Mouse (Mus musculus): ENCODE measurements around the gene Npepl1.

Gene Npepl1

DNA sequence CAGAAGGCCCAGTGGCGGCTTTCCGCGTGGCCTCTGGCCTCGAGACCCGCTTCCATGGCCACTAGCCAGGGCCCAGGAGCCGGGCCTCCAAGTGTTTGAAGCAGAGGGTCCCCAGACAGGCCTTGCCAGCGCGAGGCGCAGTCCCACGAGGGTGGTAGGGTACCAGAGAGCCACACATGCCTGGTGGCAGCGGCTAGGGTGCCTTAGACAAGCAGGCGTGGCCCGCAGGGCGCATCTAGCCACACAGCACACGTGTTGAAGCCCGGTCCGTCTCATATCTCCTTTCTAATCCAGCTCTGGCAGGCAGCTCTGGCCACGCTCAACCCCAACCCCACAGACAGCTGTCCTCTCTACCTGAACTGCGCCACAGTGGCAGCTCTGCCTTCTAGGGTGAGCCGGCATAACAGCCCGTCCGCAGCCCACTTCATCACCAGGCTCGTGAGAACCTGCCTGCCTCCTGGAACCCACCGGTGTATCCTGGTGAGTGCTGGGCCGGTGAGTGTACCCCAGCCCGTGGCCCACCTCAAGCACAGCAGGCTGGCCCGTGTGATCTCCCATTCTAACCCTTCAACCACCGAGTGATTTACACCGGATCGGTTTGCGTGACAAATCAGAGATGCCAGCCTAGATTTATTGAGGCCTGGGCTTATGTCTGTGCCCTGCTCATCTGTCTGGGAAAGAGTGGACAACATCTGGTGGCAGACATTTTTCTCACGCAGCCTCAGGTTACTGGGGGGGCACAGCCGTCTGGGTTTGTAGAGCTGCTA, 817 bp downstream of the Npepl1 start:
- no peak for ATAC-seq (ENCODE audit: low TSS enrichment)

DNA sequence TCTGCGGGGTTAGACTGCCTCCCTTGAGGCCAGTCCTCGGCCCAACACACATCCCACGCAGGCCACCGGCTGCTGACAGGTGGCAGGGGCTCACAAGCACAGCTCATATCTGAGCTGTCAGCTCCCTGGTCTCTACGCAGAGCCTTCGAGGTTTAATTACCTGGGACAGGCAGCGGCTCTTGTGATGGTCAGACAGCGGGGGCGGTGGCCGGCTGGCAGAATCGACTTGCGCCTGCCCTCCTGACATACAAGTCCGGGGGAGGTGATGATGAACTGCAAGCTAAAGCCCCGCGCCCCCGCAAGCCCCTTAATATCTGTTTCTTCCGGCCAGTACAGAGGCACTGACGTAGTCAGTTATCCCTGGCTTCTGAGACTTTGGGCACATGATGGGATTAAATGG, 2.8 kb downstream of the Npepl1 start:
- no peak for ATAC-seq (ENCODE audit: low TSS enrichment)

GRCm38 (mm10) chr2:174114148-174114864, 4.2 kb downstream of the Npepl1 start:
- no peak for ATAC-seq (ENCODE audit: low TSS enrichment)

DNA sequence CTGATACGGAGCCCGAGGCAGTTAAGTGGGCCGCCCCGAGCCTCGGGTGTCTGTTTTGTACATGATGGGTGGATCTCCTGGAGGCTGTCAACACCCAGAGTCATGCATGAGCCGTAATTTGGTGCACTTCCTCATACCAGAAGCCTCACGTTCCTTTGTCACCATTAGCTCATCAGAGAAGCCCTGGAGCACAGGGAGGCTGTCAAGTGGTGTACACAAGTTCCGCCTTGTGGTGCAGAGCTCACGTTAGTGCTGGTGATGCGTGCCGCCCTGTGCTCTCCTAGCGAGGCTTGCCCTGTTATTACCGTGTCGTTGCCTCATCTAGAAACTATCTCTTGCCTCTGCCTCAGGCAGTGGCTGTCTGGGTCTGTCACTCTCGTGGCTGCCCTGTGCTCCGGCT, 6.8 kb downstream of the Npepl1 start:
- ATAC-seq (ENCODE audit: low TSS enrichment), result no peak

DNA sequence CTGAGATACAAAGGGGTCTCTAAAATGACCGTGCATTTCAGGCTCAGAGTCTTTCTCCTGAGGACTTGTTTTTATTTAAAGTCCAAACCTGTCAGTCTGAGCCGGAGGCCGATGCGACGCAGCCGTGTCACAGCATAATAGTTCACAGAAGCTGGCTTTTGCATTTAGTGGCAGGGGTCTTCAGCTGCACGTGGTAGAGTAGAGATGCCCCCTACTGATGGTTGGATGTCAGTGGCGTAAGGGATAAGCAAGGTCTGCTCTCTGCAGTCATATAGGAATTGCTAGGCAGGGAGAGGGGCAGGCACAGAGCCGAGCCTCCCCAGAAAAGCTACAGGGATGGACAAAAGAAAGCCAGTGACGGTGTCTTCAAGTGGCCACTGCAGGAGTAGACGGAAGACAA, 8.0 kb downstream of the Npepl1 start:
- no peak for ATAC-seq (ENCODE audit: low TSS enrichment)

DNA sequence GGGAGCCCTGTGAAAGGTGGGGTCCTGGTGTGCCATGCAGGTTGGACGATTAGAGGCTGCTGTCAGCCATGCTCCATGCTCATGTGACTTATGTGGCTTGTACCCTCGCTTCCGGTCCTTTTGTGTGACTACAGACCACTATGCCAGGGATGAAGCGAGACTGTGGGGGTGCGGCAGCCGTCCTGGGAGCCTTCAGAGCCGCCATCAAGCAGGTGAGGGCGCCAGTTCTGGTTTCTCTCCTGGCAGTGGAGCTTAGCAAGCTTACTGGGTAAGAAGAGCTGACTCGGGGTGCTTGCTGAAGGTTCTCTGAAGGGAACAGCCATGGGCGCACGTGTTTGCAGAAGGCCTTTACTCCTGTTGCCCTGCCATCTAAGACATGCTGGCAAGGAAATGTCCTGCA, 9.1 kb downstream of the Npepl1 start:
- no peak for ATAC-seq (ENCODE audit: low TSS enrichment)

DNA sequence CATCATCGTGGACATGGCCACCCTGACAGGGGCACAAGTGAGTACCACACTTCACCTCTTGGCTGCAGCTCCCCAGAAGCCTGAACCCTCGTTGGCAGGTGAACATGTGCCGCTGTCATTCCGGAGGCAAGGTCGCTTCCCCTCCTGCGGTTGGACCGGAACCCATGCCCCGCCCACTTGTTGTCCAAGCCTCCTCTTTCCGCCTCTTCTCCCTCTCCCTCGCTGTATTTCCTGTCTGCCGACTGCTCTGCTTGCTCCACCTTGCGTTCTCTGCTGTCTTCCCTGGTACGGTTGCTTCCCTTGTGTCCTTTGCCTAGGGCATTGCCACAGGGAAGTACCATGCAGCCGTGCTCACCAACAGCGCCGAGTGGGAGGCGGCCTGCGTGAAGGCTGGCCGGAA, 10.5 kb downstream of the Npepl1 start:
- no peak for ATAC-seq (ENCODE audit: low TSS enrichment)

DNA sequence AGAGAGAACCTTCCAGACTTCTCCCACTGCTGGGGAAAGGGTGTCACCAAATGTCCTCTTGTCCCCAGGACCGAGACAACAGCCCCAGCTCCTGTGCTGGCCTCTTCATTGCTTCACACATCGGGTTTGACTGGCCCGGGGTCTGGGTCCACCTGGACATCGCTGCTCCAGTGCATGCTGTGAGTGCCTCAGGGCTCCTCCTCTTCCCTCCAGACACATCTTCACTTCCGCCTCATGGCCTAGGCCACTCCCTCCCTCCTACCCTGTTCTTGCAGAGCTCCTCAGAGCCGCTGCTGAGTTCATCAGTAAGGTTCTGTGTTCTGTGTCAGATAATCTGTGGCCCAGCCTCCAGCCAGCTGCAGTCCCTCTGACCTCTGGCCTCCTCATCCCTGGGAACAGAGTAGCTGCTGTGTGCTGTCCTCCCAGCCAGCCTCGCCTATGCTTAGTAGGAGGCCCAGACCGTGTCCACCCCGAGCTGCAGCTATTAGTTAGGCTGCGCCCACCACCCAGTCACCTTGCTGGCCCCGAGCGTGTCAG, 11.3 kb downstream of the Npepl1 start:
- no peak for ATAC-seq (ENCODE audit: low TSS enrichment)

DNA sequence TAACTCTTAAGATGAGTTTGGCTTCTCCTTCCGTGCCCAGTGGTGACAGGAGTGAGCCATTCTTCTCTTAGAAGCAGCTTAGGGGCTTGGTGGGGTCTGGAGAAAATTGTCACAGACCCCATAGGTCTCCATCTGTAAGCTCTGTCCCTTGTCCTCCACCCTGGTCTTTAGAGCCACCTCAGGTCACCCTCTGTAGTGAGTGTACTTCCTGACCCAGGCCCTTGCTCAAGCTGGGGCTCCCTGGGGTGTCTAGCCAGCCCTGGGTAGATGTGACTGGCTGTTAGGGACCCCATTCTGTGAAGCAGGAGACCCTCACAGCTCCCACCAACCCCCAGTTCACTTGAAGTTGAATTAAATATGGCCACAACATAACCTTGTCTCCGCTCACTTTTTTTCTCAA, 12.2 kb downstream of the Npepl1 start:
- no peak for ATAC-seq (ENCODE audit: low TSS enrichment)

- ATAC-seq (ENCODE audit: low TSS enrichment), result no peak
Measured at GRCm38 (mm10) chr2:174123731-174124130, 13.6 kb downstream of the Npepl1 start.

DNA sequence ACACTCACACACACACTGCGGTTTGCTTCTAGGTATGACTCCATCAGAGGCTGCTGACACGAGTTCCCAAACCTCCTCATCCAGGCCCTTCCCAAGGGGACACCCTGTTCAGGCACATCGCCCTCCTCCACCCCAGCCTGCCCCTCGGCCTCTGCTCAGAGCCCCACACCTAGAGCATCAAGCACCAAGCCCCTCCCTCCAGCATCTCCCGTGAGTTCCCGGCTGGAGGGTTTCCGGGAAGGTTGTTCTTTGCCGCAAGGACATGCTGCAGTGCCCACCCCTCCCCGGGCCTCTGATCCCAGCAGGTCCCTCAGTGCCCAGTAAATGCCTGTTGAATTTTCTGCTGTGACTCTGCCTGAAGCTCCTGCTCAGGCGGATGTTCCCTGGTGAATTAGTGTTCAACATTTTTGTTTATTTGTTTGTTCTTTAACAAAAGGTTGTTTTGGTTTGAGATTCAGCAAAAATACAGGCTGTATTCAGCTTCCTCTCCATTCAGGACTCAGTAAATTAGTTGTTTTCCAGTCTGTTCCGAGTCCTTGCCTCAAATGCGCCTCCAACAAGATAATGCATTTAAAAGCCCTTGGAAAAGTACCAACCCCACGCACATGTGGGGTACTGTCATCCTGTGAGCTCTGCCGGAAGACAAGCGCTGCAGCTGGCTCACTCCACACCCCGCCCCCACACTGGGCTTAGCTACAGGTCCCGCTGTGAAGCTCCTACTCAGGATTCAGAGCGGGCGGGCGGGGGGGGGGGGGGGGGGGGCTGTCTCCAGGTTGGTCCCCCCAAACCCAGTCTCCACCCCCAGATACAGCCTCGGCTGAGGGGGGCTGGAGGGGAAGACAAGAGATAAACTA, 16.6 kb downstream of the Npepl1 start:
- ATAC-seq (ENCODE audit: low TSS enrichment), result peak; percentile 95

DNA sequence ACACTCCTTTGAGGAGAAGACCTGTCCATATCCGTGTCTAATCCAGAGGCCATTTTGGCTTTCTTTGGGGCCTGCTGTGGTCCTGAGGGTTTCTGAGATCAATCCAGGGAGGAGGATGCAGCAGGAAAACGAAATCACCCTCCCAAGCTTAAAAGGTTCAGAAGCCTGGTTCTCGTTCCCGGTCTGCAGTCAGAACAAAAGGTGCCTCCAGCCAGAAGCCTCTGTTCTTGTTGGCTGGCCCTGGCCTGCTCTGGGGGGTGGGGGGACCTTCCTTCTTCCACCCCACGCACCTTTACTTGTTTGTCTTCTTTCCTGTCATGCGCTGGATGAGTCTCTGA, 17.2 kb downstream of the Npepl1 start:
- ATAC-seq (ENCODE audit: low TSS enrichment), result no peak

DNA sequence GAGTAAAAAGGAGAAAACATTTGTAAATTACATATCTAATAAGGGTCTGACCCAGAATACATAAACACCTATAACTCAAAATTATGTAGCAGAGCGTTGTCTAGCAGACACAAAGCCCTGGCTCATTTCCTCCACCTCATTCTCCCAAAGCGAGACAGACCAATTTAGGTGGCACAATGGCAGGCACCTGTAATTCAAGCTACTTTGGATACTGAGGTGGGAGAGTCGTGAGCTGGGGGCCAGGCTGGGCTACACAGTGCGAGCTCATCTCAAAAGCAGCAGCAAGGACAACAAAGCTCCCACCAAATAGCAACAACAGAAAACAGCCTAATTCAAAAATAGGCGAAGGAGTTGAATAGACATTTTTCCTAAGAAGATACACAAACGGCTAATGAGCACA, 18.8 kb downstream of the Npepl1 start:
- no peak for ATAC-seq (ENCODE audit: low TSS enrichment)

GRCm38 (mm10) chr2:174130468-174131097, 20.4 kb downstream of the Npepl1 start:
- ATAC-seq (ENCODE audit: low TSS enrichment), result no peak

DNA sequence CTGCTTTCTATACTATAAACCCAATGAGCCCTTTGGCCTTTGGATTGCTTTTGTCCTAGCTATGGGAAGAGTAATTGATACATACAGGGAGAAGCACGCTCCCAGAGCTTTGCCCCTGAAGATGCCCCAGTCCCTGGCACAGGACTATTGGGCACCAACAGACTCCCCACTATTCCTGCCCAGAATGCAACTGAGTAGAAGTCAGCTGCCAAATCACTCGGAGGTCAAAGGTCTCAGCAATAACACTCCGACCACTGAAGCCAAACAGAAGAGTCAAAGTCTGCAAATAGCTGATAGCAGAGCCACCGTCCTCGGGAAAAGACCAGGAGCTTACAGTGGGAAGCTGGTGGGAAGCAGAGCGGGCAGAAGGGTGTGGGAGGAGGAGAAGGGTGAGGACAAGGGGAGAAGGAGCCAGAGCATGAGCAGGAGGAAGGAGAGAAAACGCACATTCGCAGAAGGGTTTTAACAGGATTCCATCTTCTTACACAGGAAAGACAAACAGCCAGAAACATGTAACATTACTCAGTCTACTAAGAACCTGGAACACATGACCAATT, 22.3 kb downstream of the Npepl1 start:
- no peak for ATAC-seq (ENCODE audit: low TSS enrichment)

DNA sequence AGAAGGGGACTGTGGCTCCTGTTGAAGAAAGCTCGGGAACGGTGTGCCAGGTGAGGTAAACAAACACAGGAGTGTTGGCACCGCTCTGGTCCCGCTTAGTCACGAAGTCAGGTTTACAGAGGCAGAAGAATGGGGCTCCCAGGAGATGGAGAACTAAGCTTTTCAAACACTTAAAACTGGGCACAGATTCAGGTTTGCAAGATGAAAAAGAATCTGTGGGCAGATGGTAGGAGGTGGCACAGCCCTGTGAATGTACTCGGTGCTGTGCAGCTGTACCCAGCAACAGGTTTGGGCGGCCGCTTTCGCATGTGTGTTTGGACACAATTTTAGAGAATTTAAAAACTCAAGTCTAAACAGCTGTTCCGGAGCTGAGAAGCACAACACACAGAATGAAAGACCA, 48.9 kb downstream of the Npepl1 start:
- peak; percentile 96 for ATAC-seq (ENCODE audit: low TSS enrichment)

DNA sequence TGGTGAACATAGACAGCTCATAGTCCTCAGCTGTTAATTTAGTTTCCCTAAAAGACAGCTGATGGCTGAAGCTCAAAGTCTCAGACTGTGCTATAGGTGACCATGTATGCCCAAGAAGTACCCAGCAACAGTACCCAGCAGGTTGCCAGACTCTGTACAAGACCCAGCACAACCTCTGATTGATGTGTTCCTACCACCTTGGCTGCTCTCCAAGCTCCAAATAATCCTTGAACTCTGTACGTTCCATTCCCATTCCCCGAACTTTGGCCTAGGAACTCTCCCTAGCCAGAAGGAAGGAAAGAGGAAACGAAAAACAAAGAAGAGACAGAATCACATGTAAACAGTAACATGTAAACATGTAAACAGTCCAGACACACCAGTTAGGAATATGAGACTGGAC, 50.3 kb downstream of the Npepl1 start:
- no peak for ATAC-seq (ENCODE audit: low TSS enrichment)
